Mouse (Mus musculus): ENCODE results near the gene Rundc3a. TPM values are rescaled to one million over a fixed set of nuclear protein-coding genes. Genes with fewer than 3 reads are reported as not detected.
"Not testable (repeated sequence)": the region's sequence is repeated elsewhere in the genome, so short reads cannot be mapped to it uniquely, and the experiment has no call there.

Rundc3a gene
- polyA plus RNA-seq, 1 experiment from 2014 or later: 1.0 TPM

- H3K27me3 ChIP-seq (ENCODE audit: control insufficient read depth, insufficient read depth, low read length): peaks cover 2% of the 10 kb centered on the region; the same call in 1 of the 2 replicates
- H3K27ac ChIP-seq (replicated peaks; ENCODE audit: low read depth, low read length): no peak overlapping the region
- no peaks in the 10 kb centered on the region for H3K9me3 ChIP-seq (ENCODE audit: control insufficient read depth, low read length)
- WGBS: 89% methylated on average over 5 of the region's 5 CpGs
- no peak overlapping the region for H3K4me2 ChIP-seq (ENCODE audit: low read depth, severe bottlenecking)
- ATAC-seq (ENCODE audit: insufficient number of reproducible peaks, low FRiP score, low TSS enrichment, low read depth): no peak
- H3K36me3 ChIP-seq (ENCODE audit: control insufficient read depth, insufficient read depth, low read length): no peaks in the 10 kb centered on the region
- no peak for DNase-seq (ENCODE audit: low spot score)
- H3K4me1 ChIP-seq (ENCODE audit: control insufficient read depth, insufficient read depth, low read length): peaks cover 14% of the 10 kb centered on the region; the same call in 1 of the 2 replicates
- H3K4me3 ChIP-seq (ENCODE audit: low read depth, low read length): no peak overlapping the region
- no peak overlapping the region for H3K9ac ChIP-seq (ENCODE audit: low read length)
Measured at GRCm38 (mm10) chr11:102380091-102380490, 13.1 kb upstream of the Rundc3a start.

GRCm38 (mm10) chr11:102381341-102382100, 11.7 kb upstream of the Rundc3a start:
- 0 out of 2 replicates have a peak, but pooled peaks cover 2% of the 10 kb centered on the region for H3K4me1 ChIP-seq (ENCODE audit: control insufficient read depth, insufficient read depth, low read length)
- no peaks in the 10 kb centered on the region for H3K27me3 ChIP-seq (ENCODE audit: control insufficient read depth, insufficient read depth, low read length)
- no peaks in the 10 kb centered on the region for H3K9me3 ChIP-seq (ENCODE audit: control insufficient read depth, low read length)
- no peak overlapping the region for H3K4me2 ChIP-seq (ENCODE audit: low read depth, severe bottlenecking)
- ATAC-seq (ENCODE audit: insufficient number of reproducible peaks, low FRiP score, low TSS enrichment, low read depth) (no peak), DNase-seq (ENCODE audit: low spot score) (no peak)
- no peaks in the 10 kb centered on the region for H3K36me3 ChIP-seq (ENCODE audit: control insufficient read depth, insufficient read depth, low read length)
- no peak overlapping the region for H3K4me3 ChIP-seq (ENCODE audit: low read depth, low read length)
- 69% methylated on average over 4 of the region's 4 CpGs for WGBS
- H3K9ac ChIP-seq (ENCODE audit: low read length): no peak overlapping the region
- H3K27ac ChIP-seq (replicated peaks; ENCODE audit: low read depth, low read length): no peak overlapping the region

DNA sequence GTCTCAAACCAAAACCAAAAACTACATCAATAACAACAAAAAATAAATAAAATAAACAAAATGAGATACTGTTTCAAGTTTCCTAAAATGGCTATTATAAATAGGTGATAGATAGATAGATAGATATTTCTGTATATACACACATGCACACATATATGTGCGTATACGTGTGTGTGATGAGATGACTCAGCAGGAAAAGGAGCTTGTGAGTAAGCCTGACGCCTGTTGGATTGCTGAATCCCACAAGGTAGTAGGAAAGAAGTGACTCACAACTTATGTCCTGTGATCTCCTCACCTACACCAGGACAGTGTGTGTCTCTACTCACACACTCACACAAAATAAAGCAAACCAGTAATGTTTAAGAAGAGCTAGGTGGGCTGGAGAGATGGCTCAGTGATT, 10.4 kb upstream of the Rundc3a start:
- no peaks in the 10 kb centered on the region for H3K9me3 ChIP-seq (ENCODE audit: control insufficient read depth, low read length)
- no peak overlapping the region for H3K4me3 ChIP-seq (ENCODE audit: low read depth, low read length)
- no peaks in the 10 kb centered on the region for H3K4me1 ChIP-seq (ENCODE audit: control insufficient read depth, insufficient read depth, low read length)
- H3K27me3 ChIP-seq (ENCODE audit: control insufficient read depth, insufficient read depth, low read length): no peaks in the 10 kb centered on the region
- no peaks in the 10 kb centered on the region for H3K36me3 ChIP-seq (ENCODE audit: control insufficient read depth, insufficient read depth, low read length)
- no peak overlapping the region for H3K4me2 ChIP-seq (ENCODE audit: low read depth, severe bottlenecking)
- no peak overlapping the region for H3K9ac ChIP-seq (ENCODE audit: low read length)
- H3K27ac ChIP-seq (replicated peaks; ENCODE audit: low read depth, low read length): no peak overlapping the region
- DNase-seq (ENCODE audit: low spot score): no peak
- WGBS: 88% methylated on average over 3 of the region's 3 CpGs
- ATAC-seq (ENCODE audit: insufficient number of reproducible peaks, low FRiP score, low TSS enrichment, low read depth): no peak

DNA sequence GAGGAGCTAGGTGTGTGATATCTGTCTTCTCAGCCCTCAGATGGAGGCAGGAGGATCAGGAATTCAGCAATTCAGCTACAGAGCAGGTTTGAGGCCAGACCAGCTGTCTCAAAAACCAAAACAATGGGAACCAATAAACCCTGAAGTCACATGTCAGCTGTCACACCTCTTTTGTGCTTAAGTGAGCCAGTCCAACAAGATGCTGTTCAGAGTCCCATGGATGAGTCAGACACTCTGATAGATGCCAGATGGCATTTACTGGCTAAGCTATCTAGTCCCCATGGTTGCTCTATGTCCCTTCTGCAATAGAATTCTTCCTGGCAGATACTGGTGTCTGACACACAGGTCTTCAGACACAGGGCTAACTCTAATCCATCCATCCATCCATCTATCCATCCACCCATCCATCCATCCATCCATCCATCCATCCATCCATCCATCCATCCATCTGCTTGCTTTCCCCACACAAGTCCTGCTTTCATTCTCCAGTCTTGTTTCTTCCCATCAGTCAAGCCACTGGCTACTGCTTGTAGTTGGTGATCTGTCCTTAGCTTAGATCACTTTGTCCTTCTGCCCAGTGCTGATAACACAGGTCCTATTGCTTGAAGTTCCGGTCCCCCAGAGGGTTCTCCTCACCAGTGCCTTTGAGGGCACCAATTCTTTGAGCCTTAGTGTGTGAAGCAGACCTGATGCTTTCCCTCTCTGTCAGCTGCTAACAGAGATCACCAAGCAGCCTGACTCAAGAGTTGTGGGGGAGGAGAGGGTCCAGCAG, 9.7 kb upstream of the Rundc3a start:
- ATAC-seq (ENCODE audit: insufficient number of reproducible peaks, low FRiP score, low TSS enrichment, low read depth) (no peak), DNase-seq (ENCODE audit: low spot score) (no peak)
- Histone ChIP-seq H3K36me3 (ENCODE audit: control insufficient read depth, insufficient read depth, low read length) (no peaks in the 10 kb centered on the region), H3K4me1 (ENCODE audit: control insufficient read depth, insufficient read depth, low read length) (no peaks in the 10 kb centered on the region), H3K4me2 (ENCODE audit: low read depth, severe bottlenecking) (no peak overlapping the region), H3K9ac (ENCODE audit: low read length) (no peak overlapping the region), H3K27me3 (ENCODE audit: control insufficient read depth, insufficient read depth, low read length) (no peaks in the 10 kb centered on the region), H3K9me3 (ENCODE audit: control insufficient read depth, low read length) (no peaks in the 10 kb centered on the region), H3K27ac (replicated peaks; ENCODE audit: low read depth, low read length) (no peak overlapping the region), H3K4me3 (ENCODE audit: low read depth, low read length) (no peak overlapping the region)
- 74% methylated on average over 1 of the region's 1 CpGs for WGBS

GRCm38 (mm10) chr11:102384418-102384817, 8.8 kb upstream of the Rundc3a start:
- Histone ChIP-seq H3K27me3 (ENCODE audit: control insufficient read depth, insufficient read depth, low read length) (no peaks in the 10 kb centered on the region), H3K36me3 (ENCODE audit: control insufficient read depth, insufficient read depth, low read length) (no peaks in the 10 kb centered on the region), H3K27ac (replicated peaks; ENCODE audit: low read depth, low read length) (no peak overlapping the region), H3K4me1 (ENCODE audit: control insufficient read depth, insufficient read depth, low read length) (no peaks in the 10 kb centered on the region), H3K9ac (ENCODE audit: low read length) (no peak overlapping the region), H3K4me3 (ENCODE audit: low read depth, low read length) (no peak overlapping the region), H3K9me3 (ENCODE audit: control insufficient read depth, low read length) (no peaks in the 10 kb centered on the region), H3K4me2 (ENCODE audit: low read depth, severe bottlenecking) (no peak overlapping the region)
- WGBS: 78% methylated on average over 2 of the region's 2 CpGs
- DNase-seq (ENCODE audit: low spot score) (no peak), ATAC-seq (ENCODE audit: insufficient number of reproducible peaks, low FRiP score, low TSS enrichment, low read depth) (no peak)

- no peak overlapping the region for H3K27ac ChIP-seq (replicated peaks; ENCODE audit: low read depth, low read length)
- H3K4me1 ChIP-seq (ENCODE audit: control insufficient read depth, insufficient read depth, low read length): no peaks in the 10 kb centered on the region
- DNase-seq (ENCODE audit: low spot score): no peak
- H3K36me3 ChIP-seq (ENCODE audit: control insufficient read depth, insufficient read depth, low read length): no peaks in the 10 kb centered on the region
- H3K9ac ChIP-seq (ENCODE audit: low read length): no peak overlapping the region
- H3K4me2 ChIP-seq (ENCODE audit: low read depth, severe bottlenecking): no peak overlapping the region
- no peak overlapping the region for H3K4me3 ChIP-seq (ENCODE audit: low read depth, low read length)
- WGBS: 61% methylated on average over 4 of the region's 4 CpGs
- ATAC-seq (ENCODE audit: insufficient number of reproducible peaks, low FRiP score, low TSS enrichment, low read depth): no peak
- H3K27me3 ChIP-seq (ENCODE audit: control insufficient read depth, insufficient read depth, low read length): no peaks in the 10 kb centered on the region
- no peaks in the 10 kb centered on the region for H3K9me3 ChIP-seq (ENCODE audit: control insufficient read depth, low read length)
Measured at GRCm38 (mm10) chr11:102385075-102385474, 8.1 kb upstream of the Rundc3a start.

DNA sequence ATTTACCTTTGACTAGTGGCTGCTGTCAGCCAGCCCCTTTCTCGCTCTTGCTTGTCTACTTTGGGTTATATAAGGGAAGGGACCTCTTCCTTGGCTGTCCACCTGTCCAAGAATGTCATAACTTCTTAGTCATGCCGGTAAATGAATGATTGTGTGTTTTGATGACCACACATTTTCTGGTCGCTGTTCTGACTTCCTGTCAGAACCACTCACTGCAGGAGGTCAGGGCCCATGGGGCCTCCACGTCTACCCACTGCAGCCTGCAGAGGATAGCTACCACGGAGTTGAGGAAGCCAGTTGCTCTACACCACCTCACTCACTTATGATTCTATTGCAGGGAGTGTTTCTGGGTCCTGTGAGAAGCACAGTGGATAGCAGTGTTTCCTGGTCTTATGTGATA, 7.1 kb upstream of the Rundc3a start:
- Histone ChIP-seq H3K9ac (ENCODE audit: low read length) (no peak overlapping the region), H3K27ac (replicated peaks; ENCODE audit: low read depth, low read length) (no peak overlapping the region), H3K36me3 (ENCODE audit: control insufficient read depth, insufficient read depth, low read length) (no peaks in the 10 kb centered on the region), H3K9me3 (ENCODE audit: control insufficient read depth, low read length) (no peaks in the 10 kb centered on the region), H3K4me3 (ENCODE audit: low read depth, low read length) (no peak overlapping the region), H3K4me2 (ENCODE audit: low read depth, severe bottlenecking) (no peak overlapping the region), H3K4me1 (ENCODE audit: control insufficient read depth, insufficient read depth, low read length) (no peaks in the 10 kb centered on the region), H3K27me3 (ENCODE audit: control insufficient read depth, insufficient read depth, low read length) (no peaks in the 10 kb centered on the region)
- WGBS: 73% methylated on average over 5 of the region's 5 CpGs
- ATAC-seq (ENCODE audit: insufficient number of reproducible peaks, low FRiP score, low TSS enrichment, low read depth) (no peak), DNase-seq (ENCODE audit: low spot score) (no peak)

DNA sequence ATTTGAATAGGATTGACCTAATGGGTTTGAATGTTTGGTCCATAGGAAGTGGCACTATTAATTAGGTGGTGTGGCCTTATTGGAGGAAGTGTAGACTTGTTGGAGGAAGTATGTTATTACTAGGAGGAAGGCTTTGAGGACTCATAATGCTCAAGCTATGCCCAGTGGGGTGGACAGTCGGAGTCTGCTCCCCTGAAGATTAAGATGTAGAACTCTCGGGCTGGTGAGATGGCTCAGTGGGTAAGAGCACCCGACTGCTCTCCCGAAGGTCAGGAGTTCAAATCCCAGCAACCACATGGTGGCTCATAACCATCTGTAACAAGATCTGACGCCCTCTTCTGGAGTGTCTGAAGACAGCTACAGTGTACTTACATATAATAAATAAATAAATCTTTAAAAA, 3.8 kb upstream of the Rundc3a start:
- not testable (repeated sequence) for DNase-seq (ENCODE audit: low spot score); H3K4me2 ChIP-seq (ENCODE audit: low read depth, severe bottlenecking)

More for the DNA sequence above, 3.8 kb upstream of the Rundc3a start:
- not testable (repeated sequence) for H3K4me3 ChIP-seq (ENCODE audit: low read depth, low read length); H3K27ac ChIP-seq (replicated peaks; ENCODE audit: low read depth, low read length); H3K27me3 ChIP-seq (ENCODE audit: control insufficient read depth, insufficient read depth, low read length); H3K9ac ChIP-seq (ENCODE audit: low read length); H3K36me3 ChIP-seq (ENCODE audit: control insufficient read depth, insufficient read depth, low read length); H3K9me3 ChIP-seq (ENCODE audit: control insufficient read depth, low read length); ATAC-seq (ENCODE audit: insufficient number of reproducible peaks, low FRiP score, low TSS enrichment, low read depth)
- peaks cover 10% of the 10 kb centered on the region for H3K4me1 ChIP-seq (ENCODE audit: control insufficient read depth, insufficient read depth, low read length)
- WGBS: 82% methylated on average over 4 of the region's 5 CpGs

All from limb, embryonic 11.5 days (tissue).